Comparison of ENCODE assay signal across 8 mouse cellular contexts in the genomic region with DNA sequence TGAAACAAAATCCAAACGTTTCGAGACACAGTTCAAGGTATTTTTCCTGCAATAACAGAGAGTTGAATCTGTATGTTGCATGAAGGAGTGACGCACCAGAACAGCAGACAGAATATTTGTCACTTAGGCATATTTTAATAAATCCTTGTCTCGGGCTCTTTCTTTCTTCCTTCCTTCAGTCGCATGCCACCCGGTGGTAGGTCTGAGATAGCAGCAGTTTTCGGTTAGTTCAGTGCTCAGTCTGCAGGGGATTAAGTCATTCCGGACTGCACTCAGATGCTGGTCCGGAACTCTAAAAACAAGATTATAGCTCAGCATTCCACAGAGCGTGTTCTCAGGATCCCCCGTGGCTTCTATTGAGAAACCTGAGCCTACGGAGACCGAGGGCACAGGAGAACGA. TPM values are rescaled to one million over a fixed set of nuclear protein-coding genes. Genes with fewer than 3 reads are reported as not detected.
DNase-seq lines count a peak whose midpoint lies in the region.

No protein-coding gene starts in this region.

- peak; percentile 33 to 42 for DNase-seq in cerebellum, adult 18-20 months
- DNase-seq in cerebellum, adult 9-10 months: no peak
- peak; percentile 3 to 12 for DNase-seq in layer of hippocampus, adult 18-20 months (ENCODE audit: low spot score in 2 of 2)
- DNase-seq in layer of hippocampus, adult 9-10 months (ENCODE audit: low spot score): no peak
- peak; percentile 74 for DNase-seq in adipocyte (ENCODE audit: low spot score)
- peak; percentile 31 for DNase-seq in induced T-regulatory cell, adult 2 months (ENCODE audit: low read depth)
- DNase-seq in right cerebral cortex, postnatal 4 days: peak; percentile 33
- DNase-seq in kidney, adult 9 months: no peak

RNA-seq across cellular contexts. Expression of gene Clec10a, which starts 23.4 kb away (rescaled TPM):
- total RNA-seq in layer of hippocampus, adult 18-20 months (2021): under 1 TPM; 0.71 to 0.92 TPM

RNA-seq across cellular contexts. Expression of gene Slc16a11, which starts 33.2 kb away (rescaled TPM):
- total RNA-seq in layer of hippocampus, adult 18-20 months (2021): 10 to 100 TPM; 28.6 to 30.6 TPM

RNA-seq across cellular contexts. Expression of gene Slc16a13, which starts 41.5 kb away (rescaled TPM):
- 1 to 10 TPM; 6.2 to 9.0 TPM for total RNA-seq in layer of hippocampus, adult 18-20 months (2021)

RNA-seq across cellular contexts. Expression of gene Mgl2, which starts 49.3 kb away (rescaled TPM):
- under 1 TPM; 0.45 to 0.66 TPM for total RNA-seq in layer of hippocampus, adult 18-20 months (2021)

RNA-seq across cellular contexts. Expression of gene Bcl6b, which starts 50.2 kb away (rescaled TPM):
- total RNA-seq in layer of hippocampus, adult 18-20 months (2021): 1 to 10 TPM in 1 of 2 experiments, under 1 TPM in 1; 0.92 to 1.1 TPM

Comparison
In these comparisons a context has a peak if more than half of its experiments do, and no peak if none do; other contexts are left out.
1. DNase-seq: peak in cerebellum, adult 18-20 months (2 of 2), layer of hippocampus, adult 18-20 months (2 of 2), adipocyte (single experiment), induced T-regulatory cell, adult 2 months (single experiment) and right cerebral cortex, postnatal 4 days (single experiment); none in cerebellum, adult 9-10 months (single experiment), layer of hippocampus, adult 9-10 months (single experiment) and kidney, adult 9 months (single experiment).